Mouse (Mus musculus): ENCODE measurements at regions not wholly inside any gene's neighbourhood (a gene's known extent, or its start where the extent isn't known, plus 50 kb on each side); places are given as distances from the start of the nearest gene placed in this dataset.
A peak's percentile ranks its signal among the peaks of the same experiment; 100 is the strongest.

- no peaks in the 10 kb centered on the region for H3K27me3 ChIP-seq (replicated peaks; ENCODE audit: control insufficient read depth, insufficient read depth, low read length)
- TF ChIP-seq CTCF (IDR thresholded peaks at IDR 0.05; ENCODE audit: low read depth) = no peak
- H3K9ac ChIP-seq (ENCODE audit: low read depth, low read length) = no peak overlapping the region
- no peak for ATAC-seq
- peaks cover 13% of the 10 kb centered on the region for H3K4me1 ChIP-seq (replicated peaks; ENCODE audit: control insufficient read depth, insufficient read depth, low read length)
- no peak overlapping the region for H3K27ac ChIP-seq (ENCODE audit: low read depth, low read length)
- H3K4me3 ChIP-seq (ENCODE audit: low read depth, low read length) = no peak overlapping the region
- WGBS = 4% methylated on average over 6 of the region's 6 CpGs
- H3K4me2 ChIP-seq (replicated peaks; ENCODE audit: low read depth) = peak overlapping the region; percentile 49
- no peaks in the 10 kb centered on the region for H3K9me3 ChIP-seq (ENCODE audit: control insufficient read depth)
- H3K36me3 ChIP-seq (ENCODE audit: control insufficient read depth, insufficient read depth) = no peaks in the 10 kb centered on the region
These were observed 74.9 kb upstream of the Zfp217 start for GRCm38 (mm10) chr2:170222819-170223218.

GRCm38 (mm10) chr2:170221994-170222535 is 74.2 kb upstream of the Zfp217 start:
- 20% methylated on average over 13 of the region's 13 CpGs for WGBS
- H3K27ac ChIP-seq (ENCODE audit: low read depth, low read length) = no peak overlapping the region
- H3K4me2 ChIP-seq (replicated peaks; ENCODE audit: low read depth) = peak overlapping the region; percentile 49
- no peaks in the 10 kb centered on the region for H3K27me3 ChIP-seq (replicated peaks; ENCODE audit: control insufficient read depth, insufficient read depth, low read length)
- 0 out of 2 replicates have a peak overlapping the region, but pooled peaks have one; percentile 3 for H3K4me3 ChIP-seq (ENCODE audit: low read depth, low read length)
- H3K36me3 ChIP-seq (ENCODE audit: control insufficient read depth, insufficient read depth) = no peaks in the 10 kb centered on the region
- peak overlapping the region; percentile 26; the same call in 1 of the 2 replicates for H3K9ac ChIP-seq (ENCODE audit: low read depth, low read length)
- peaks cover 13% of the 10 kb centered on the region for H3K4me1 ChIP-seq (replicated peaks; ENCODE audit: control insufficient read depth, insufficient read depth, low read length)
- H3K9me3 ChIP-seq (ENCODE audit: control insufficient read depth) = no peaks in the 10 kb centered on the region
- no peak for TF ChIP-seq CTCF (IDR thresholded peaks at IDR 0.05; ENCODE audit: low read depth)
- no peak for ATAC-seq

- Histone ChIP-seq H3K4me3 (ENCODE audit: low read depth, low read length) (peak overlapping the region; percentile 32), H3K4me1 (replicated peaks; ENCODE audit: control insufficient read depth, insufficient read depth, low read length) (peaks cover 13% of the 10 kb centered on the region), H3K36me3 (ENCODE audit: control insufficient read depth, insufficient read depth) (no peaks in the 10 kb centered on the region), H3K9me3 (ENCODE audit: control insufficient read depth) (no peaks in the 10 kb centered on the region), H3K27me3 (replicated peaks; ENCODE audit: control insufficient read depth, insufficient read depth, low read length) (no peaks in the 10 kb centered on the region), H3K9ac (ENCODE audit: low read depth, low read length) (peak overlapping the region; percentile 26; the same call in 1 of the 2 replicates), H3K27ac (ENCODE audit: low read depth, low read length) (peak overlapping the region; percentile 50; the same call in 1 of the 2 replicates), H3K4me2 (replicated peaks; ENCODE audit: low read depth) (peak overlapping the region; percentile 68)
- no peak for TF ChIP-seq CTCF (IDR thresholded peaks at IDR 0.05; ENCODE audit: low read depth)
- ATAC-seq = no peak
- 2% methylated on average over 20 of the region's 20 CpGs for WGBS
These were observed 73.0 kb upstream of the Zfp217 start for GRCm38 (mm10) chr2:170220871-170221369.

- no peaks in the 10 kb centered on the region for H3K27me3 ChIP-seq (replicated peaks; ENCODE audit: control insufficient read depth, insufficient read depth, low read length)
- peak overlapping the region; percentile 50; the same call in 1 of the 2 replicates for H3K27ac ChIP-seq (ENCODE audit: low read depth, low read length)
- no peak for TF ChIP-seq CTCF (IDR thresholded peaks at IDR 0.05; ENCODE audit: low read depth)
- peak overlapping the region; percentile 32 for H3K4me3 ChIP-seq (ENCODE audit: low read depth, low read length)
- H3K9me3 ChIP-seq (ENCODE audit: control insufficient read depth) = no peaks in the 10 kb centered on the region
- no peak for ATAC-seq
- peak overlapping the region; percentile 26; the same call in 1 of the 2 replicates for H3K9ac ChIP-seq (ENCODE audit: low read depth, low read length)
- H3K4me2 ChIP-seq (replicated peaks; ENCODE audit: low read depth) = peak overlapping the region; percentile 68
- H3K4me1 ChIP-seq (replicated peaks; ENCODE audit: control insufficient read depth, insufficient read depth, low read length) = peaks cover 13% of the 10 kb centered on the region
- no peaks in the 10 kb centered on the region for H3K36me3 ChIP-seq (ENCODE audit: control insufficient read depth, insufficient read depth)
- WGBS = 22% methylated on average over 11 of the region's 11 CpGs
These were observed 72.5 kb upstream of the Zfp217 start for GRCm38 (mm10) chr2:170220443-170220842.

GRCm38 (mm10) chr2:170219611-170220401 is 71.9 kb upstream of the Zfp217 start:
- Histone ChIP-seq H3K9me3 (ENCODE audit: control insufficient read depth) (peaks cover 3% of the 10 kb centered on the region; the same call in 1 of the 2 replicates), H3K4me1 (replicated peaks; ENCODE audit: control insufficient read depth, insufficient read depth, low read length) (peaks cover 13% of the 10 kb centered on the region), H3K4me2 (replicated peaks; ENCODE audit: low read depth) (peak overlapping the region; percentile 68), H3K4me3 (ENCODE audit: low read depth, low read length) (peak overlapping the region; percentile 17), H3K27me3 (replicated peaks; ENCODE audit: control insufficient read depth, insufficient read depth, low read length) (no peaks in the 10 kb centered on the region), H3K27ac (ENCODE audit: low read depth, low read length) (no peak overlapping the region), H3K36me3 (ENCODE audit: control insufficient read depth, insufficient read depth) (no peaks in the 10 kb centered on the region), H3K9ac (ENCODE audit: low read depth, low read length) (peak overlapping the region; percentile 12; the same call in 1 of the 2 replicates)
- WGBS = 29% methylated on average over 20 of the region's 20 CpGs
- ATAC-seq = no peak
- TF ChIP-seq CTCF (IDR thresholded peaks at IDR 0.05; ENCODE audit: low read depth) = no peak

GRCm38 (mm10) chr2:170219161-170219581 is 71.3 kb upstream of the Zfp217 start:
- ATAC-seq = no peak
- no peaks in the 10 kb centered on the region for H3K36me3 ChIP-seq (ENCODE audit: control insufficient read depth, insufficient read depth)
- H3K9me3 ChIP-seq (ENCODE audit: control insufficient read depth) = peaks cover 3% of the 10 kb centered on the region; the same call in 1 of the 2 replicates
- H3K9ac ChIP-seq (ENCODE audit: low read depth, low read length) = peak overlapping the region; percentile 12; the same call in 1 of the 2 replicates
- H3K4me2 ChIP-seq (replicated peaks; ENCODE audit: low read depth) = peak overlapping the region; percentile 68
- no peaks in the 10 kb centered on the region for H3K27me3 ChIP-seq (replicated peaks; ENCODE audit: control insufficient read depth, insufficient read depth, low read length)
- H3K27ac ChIP-seq (ENCODE audit: low read depth, low read length) = no peak overlapping the region
- peak overlapping the region; percentile 17 for H3K4me3 ChIP-seq (ENCODE audit: low read depth, low read length)
- TF ChIP-seq CTCF (IDR thresholded peaks at IDR 0.05; ENCODE audit: low read depth) = no peak
- 18% methylated on average over 11 of the region's 11 CpGs for WGBS
- H3K4me1 ChIP-seq (replicated peaks; ENCODE audit: control insufficient read depth, insufficient read depth, low read length) = peaks cover 13% of the 10 kb centered on the region
